Mouse (Mus musculus) left cerebral cortex, adult 18-20 months (tissue): ENCODE data around the gene Islr2. TPM values are rescaled to one million over a fixed set of nuclear protein-coding genes. Genes with fewer than 3 reads are reported as not detected.

Experiments
- DNase-seq, 2 experiments: peaks; one replicate each; pipeline ENCODE4 v3.0.0; 2021 to 2022; ENCODE audit warnings: low spot score in 2 of 2, mixed read lengths in 1 of 2
- total RNA-seq, 2 experiments: library from RNA; stranded (reverse); gene quantifications; 2 replicates each; pipeline ENCODE4 v1.2.3; 2021

Gene Islr2
- total RNA-seq, 2 experiments from 2014 or later: 71.2 to 72.3 TPM

DNA sequence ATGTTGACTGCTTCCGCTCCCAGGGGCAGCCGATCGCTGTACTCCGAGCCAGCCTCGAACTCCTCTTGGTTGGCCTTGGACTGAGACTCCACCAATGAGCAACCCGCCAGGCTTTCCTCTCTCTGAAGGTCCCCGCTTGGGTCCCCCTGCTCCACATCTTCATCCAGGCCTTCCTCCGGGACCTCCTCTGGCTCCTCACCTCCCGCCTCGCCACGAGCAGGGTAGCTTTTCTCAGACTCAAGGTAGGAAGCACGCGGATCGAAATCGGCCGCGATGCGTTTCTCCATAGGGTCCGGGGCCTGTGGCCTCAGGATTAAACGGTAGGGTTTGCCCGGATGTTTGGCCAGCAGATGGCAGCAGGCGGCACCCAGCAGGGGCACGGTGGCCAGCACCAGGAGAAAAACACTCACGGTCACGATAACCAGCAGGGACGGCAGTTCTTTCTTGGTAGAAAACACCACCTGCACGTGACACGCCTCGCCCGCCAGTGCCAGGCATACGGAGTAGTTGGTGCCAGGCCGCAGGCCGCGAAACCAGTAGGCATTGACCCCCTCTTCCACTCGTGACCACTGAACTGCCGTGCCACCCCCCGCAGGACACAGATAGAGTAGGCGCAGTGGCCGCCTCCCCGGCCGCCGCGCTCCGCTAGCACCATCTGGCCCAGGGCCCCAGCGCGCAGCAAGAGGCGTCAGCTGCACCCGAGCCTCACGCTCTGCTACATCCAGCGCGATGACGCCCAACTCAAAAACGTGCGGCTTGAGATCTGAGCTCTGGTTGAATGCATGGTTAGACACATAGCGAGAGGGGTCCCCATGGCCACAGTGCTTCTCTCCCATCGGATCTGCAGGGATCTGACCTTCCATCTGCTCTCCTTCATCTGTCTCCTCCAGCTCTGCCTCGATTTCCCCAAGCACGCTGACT is 6.1 kb downstream of the Islr2 start:
- DNase-seq: peak; percentile 58 to 67

DNA sequence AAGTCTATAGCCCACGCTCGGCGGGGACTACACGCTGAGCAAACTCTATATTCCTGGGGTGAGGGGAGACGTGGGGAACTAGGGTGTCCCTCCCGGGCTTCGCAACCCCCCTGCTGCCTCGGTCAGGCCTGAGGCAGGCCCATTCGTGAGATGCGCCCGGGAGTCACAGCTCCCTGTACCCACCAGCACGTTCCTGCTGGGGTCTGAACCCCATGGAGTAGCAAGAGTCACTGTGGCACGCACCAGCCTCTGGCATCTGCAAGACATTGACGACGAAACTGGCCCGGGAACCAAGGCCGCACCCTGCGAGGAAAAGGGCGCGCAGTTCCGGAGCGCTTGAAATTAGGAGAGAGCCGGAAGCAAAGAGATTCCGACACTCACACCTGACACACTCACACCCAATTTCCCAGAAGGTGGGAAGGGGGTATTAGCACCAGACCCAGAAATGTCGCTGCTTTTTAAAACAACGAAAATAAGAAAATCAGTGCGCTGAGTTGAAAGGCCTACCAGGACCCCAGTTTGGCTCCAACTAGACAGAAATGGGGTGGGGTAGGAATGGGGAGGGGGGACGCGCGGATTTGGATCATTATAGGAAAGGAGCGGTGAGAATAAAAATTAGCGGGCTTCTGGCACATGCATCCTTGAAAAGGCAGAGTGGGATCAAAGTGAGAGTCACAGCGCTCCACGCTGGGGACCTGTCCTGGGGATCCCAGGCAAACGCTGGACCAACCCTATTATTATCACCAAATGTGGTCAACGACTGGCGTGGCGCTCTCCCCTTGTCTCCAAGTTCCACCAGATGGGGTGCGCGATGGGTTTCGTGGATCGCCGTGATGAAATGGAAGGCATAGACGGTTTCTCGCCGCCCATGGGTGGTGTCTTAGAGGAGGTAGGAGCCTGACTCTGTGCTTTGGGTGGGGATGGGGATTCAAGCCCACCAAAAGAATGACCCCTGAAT is 7.2 kb downstream of the Islr2 start:
- DNase-seq: no peak

DNA sequence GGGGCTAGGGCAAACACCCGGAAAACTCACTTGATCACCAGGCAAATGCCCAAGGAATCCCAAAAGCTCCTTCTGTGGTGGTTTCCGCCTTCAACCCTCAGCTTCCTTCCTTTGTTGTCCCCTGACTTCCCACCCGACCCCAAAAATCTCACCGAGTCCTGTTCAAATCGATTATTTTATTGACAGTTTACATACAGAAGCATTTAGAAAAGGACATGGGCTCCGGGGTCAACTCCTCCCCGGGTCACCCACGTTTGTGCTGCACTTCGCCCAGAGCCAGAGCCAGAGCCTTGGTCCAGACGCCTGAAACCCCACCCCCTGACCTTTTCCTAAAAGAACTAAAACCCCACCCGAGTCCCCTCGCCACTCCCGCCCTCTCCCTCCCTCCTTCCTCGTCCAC is 8.0 kb downstream of the Islr2 start:
- no peak for DNase-seq

DNA sequence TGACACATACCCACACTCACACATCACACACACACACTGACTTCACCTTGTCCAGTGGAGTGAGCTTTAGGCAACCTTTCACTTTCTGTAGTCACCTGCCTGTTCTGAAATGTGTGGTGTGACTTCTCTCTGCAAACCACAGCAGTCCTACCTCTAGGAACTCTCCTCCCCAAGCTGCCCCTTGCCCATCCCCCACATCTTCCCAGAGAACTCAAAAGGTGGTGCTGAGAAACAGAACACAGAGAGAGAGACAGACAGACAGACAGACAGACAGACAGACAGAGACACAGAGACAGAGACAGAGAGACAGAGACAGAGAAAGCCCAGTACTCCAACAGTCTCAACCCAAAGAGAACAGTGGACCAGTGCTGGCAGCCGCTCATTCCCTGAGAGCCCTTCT is 8.4 kb downstream of the Islr2 start:
- DNase-seq: no peak

DNA sequence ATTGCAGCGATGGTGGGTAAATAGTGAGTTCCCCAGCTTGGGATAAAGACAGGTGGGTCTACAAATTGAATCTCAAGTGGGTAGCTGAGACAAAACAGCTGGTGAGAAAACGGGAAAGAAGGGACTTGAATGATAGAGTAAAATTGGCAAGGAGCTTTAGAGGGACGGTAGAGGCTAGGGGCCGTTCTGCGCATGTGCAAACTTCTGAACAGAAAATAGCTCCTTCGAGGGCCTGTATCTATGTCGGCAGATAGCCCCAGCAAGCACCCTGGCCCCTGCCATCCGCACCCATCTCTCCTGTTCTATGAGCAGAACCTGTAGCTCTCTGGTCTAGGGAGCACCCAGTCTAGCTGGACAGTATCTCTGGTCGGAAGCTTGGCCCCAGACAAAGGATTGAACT is 9.9 kb downstream of the Islr2 start:
- no peak for DNase-seq

DNA sequence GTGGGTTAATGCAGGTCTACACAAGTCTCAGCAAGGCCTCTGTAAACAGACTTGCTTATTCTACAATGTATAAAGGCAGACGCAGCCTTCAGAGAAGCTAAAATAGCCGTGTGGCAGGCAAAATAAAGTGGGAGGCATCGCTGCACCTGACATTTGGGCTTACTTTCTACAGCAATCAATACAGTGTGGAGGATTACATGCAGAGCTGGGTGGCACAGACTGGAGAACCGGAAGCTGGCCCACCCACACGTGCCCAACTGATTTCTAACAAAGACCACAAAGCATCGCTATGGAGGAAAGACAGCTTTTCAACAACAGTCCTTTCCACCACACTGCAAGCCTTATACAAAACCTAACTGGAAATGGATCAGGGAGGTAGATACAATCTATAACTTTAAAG is 19.7 kb downstream of the Islr2 start:
- DNase-seq: no peak

DNA sequence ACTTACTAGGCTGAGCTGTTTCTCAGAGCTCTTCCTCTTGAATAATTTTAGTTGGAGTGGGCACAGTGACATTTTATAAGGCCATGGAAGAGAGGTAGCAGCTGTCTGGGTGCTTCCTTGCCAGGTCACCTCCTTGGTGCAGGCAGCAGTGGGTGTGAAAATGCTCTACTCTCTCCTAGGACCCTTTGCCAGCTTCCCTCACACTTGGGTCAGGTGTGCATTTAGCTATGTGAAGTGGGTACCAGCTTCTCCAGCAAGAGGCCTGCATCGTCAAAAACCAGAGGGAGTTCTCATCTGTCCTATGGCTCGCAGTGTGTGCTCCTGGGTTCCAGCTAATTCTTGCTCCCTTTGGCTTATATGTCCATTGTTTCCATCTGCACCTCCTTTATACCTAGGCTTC is 24.7 kb downstream of the Islr2 start:
- no peak for DNase-seq

DNA sequence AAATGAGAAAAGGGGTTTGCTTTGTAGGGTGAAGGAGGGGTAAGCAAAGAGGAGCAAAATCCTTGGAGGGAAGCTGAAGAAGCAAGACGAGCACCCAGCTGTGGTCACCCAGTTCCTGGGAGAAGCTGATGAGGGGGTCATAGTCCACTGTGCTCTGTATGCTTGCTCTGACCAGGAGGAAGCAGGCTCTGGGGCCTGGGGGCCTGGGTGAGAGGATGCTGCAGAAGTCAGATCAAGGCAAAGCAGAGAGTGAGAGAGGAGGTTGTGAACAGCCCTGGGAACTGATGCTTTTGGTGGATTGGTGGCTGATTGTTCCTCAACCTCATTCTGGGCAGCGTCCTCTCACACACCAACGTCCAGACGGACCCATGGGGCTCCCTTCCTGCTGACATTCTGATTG is 27.0 kb downstream of the Islr2 start:
- no peak for DNase-seq

DNA sequence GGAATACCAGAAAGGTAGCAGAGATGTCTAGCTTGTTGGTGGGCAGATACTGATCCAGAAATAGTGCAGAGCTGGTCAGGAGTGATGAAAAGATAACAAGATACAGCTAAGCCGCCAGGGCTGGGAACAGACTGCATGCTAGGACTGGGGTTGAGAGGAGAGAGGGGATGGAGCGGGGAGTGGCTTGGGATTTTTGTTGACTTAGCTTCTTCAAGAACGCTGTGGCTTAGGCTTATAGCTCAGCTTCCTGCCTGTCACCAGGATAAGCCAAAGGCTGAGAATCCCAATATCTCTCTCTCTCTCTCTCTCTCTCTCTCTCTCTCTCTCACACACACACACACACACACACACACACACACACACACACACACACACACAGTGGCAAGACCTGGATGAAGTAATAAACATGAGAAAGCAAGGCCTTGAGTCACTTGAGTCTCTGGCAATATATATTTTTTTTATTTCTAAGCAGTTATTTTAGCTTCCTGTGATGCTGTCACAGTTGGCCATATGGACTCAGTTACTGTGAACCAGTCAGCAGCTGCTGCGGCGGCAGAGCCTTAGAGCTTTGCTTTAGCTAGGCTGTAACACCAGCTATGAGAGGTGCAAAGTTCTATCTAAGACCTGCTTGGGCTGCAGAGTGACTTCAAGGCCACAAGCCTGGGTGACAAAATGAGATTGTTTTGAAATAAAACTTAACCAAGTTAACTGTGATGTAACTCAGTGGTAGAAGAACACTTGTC is 28.2 kb downstream of the Islr2 start:
- DNase-seq: peak; percentile 52 to 61

DNA sequence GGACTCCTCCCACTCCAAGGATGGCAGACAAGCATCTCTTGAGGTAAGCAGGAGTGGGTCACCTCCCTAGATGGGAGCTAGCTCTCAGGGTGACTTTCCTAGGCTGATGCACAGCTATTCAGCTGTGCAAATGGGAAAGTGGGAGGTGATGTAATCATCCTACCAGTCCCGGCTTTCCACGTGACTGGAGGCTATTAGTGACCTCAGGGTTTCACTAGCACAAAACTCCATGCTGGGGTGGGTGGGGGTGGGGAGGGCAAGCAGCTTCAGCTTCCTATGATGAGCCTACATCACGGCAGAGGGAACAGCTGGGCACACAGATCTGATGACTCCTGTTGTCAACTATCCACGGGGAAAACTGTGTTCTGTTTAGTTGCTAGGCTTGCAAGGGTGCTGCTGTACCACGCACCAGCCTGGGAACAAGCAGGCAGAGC is 29.3 kb downstream of the Islr2 start:
- peak; percentile 35 to 58 for DNase-seq

DNA sequence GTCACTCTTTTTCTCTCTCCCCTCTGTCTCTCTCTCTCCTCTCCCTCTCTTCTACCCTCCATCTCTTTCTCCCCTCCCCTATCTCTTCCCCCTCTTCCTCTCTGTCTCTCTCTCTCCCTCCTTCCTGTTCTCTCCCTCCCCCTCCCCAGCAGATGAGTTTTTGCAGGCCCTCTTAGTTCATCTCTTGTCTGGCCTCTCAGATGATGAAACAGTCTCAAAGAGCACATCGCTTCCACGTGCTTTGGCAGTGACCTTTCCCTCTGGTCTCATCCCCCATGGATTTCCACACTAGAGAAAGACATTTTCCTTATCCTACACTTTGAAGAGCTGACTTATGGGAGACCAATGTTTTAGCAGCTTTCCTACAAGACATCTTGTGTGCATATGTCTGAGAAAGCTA is 31.3 kb downstream of the Islr2 start:
- no peak for DNase-seq

DNA sequence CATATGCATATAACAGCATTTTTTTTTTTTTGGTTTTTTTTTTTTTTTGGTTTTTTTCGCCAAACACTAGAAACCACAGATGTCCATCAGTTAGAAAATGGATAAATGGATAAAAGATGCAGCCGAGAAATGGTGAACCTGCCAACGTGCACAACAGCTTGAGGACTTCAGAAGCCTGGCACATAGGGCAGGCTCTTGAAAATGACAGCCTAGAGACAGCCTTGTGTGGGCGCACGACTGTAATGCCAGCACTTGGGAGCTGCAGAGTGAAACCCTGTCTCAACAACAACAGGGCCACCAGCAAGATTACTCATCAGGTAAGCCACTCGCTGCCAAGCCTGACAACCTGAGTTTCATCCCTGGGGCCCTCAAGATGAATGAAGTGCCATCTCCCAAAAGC is 34.7 kb downstream of the Islr2 start:
- DNase-seq: no peak

DNA sequence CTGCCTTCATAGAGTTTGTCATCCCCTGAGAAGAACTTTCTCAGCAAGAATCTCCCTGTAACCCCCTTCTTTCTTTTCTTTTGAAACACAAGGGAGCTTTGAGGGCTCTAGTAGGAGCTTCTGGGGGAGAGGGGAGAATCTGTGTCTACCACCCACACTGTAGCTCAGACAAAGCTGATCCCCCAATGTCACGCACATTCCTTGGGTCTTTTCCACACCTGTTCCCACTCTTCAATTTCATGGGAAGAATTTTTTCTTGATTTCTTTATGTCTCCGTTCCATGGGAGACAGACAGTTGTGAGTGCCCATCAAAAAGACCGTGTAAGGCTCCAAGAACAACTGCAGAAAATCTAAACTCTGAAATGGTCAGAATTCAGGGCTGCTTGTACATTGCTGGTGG is 35.2 kb downstream of the Islr2 start:
- DNase-seq: no peak

DNA sequence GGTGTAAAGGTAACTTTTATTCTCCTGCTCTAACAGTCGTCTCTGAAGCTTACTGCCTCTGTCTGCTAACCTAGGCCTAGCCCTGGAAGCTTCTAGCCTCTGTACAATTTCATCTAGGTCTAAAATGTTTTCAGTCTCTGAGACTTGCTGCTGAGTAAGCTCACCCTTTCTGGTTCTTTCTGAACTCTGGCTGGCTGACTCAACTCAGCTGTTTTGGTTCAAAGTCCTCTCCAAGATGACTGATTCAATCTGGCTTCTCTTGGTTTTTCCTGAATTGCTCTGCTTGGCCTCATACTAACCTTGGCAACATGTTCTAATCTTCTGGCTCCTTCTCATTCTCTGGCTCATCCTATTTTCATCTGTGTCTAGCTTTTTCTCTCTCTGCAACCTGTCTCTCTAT is 38.3 kb downstream of the Islr2 start:
- DNase-seq: no peak

DNA sequence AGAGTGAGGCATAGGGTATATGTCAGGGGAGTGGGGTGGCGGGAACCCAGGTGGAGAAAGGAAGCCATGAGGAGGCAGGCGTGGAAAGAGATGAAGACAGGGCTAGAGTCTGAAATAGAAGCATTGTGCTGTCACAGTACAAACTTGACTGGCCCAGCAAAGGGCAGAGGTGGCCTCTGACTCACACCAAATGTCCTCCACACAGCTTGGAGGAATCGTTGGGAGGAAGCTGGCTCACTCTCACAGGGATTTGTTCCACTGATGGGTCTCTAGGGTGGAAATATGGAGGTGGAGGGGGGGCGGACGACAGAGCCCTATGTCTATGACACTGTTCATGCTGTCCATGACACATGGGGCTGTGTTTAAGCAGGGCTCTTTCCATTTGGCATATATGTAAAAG is 41.0 kb downstream of the Islr2 start:
- DNase-seq: no peak

DNA sequence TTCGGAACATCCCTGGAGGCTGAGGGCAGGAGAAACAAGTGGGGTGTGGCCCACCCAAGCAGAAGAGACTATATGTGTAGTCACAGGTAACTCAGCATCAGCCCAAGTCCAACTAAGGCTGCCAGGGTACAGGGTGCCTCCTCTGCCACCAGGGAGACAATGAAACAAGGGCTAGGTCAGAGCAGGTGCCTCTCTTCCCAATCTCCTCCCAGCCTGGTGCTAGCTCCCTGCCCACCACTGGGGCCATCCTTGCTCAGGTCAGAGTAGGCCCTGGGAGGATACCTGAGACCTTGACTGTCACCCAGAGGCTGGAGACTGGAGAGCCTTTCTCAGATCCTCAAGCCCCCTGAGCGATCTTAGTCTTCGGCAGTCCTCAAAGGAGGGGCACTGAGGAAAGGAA is 41.9 kb downstream of the Islr2 start:
- DNase-seq: no peak

DNA sequence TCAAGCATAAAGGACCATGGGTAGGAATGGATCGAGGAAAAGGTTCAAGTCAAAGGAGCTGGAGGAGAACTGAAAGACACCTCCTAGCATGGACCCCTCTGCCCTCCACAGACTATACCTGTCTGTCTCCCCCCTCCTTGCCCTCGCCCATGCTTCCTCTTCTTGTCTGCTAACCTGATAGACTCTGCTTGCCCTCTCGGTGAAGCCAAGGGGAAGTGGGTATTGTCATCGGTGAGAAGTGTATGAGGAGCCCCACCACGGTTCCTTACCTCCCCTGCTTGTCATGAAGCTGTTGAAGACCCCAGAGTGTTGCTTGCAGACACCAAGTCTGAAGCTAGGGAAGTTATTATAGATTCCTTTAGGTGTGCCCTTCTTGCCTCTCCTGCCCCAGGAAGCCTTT is 43.8 kb downstream of the Islr2 start:
- no peak for DNase-seq

DNA sequence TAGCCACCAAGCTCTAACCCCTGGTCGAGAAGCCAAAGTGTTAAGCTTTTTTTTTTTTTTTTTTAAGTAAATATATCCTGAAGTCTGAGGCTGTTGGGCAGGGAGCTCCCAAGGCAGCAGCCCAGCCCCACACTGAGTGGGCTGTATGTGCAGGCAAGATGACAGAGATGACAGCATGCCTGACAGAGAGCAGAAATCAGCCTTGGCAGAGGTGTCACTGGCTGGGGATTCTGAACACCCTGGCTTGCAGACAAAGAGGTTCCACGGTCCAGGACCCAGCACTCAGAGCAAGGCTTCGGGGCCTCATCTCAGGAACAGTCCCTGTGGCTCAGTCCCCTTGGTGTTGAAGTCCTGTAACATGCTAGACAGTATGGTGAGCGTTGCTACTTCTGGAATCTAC is 44.3 kb downstream of the Islr2 start:
- peak in 1 of 2 experiments; percentile 46 for DNase-seq

DNA sequence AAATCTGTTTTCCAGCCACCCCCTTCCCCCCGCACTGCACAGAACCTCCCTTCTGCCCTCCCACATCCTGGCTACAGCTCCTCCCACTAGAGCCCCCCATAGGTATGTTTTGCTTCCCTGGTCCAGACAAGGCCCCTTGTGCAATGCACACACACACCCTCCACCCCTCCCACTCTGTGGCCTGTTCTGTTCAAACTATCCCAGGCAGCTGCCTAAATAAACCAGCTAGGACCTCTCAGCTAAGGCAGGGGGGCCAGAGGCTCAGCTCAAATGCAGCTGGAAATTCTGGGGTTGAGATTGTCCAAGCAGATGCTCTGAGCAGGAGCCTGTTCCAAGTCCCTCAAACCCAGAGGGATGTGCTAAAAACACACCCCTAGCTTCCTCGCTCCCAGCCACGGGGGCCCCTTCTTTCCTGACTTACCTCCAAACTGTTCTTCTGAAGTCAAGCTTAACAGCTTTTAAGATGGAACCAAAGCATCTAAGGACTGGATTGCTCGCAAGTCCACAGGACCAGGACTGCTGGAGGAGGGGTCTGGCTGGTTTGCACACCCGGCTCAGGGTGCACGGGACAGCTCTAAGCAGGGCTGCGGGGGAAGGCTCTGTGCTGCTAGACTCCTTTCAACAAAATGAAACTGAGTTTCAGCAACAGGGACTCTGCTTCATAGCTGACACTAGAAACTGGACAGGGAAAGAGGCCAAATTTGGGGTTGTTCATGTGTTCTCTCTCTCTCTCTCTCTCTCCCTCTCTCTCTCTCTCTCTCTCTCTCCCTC is 45.4 kb downstream of the Islr2 start:
- no peak for DNase-seq

DNA sequence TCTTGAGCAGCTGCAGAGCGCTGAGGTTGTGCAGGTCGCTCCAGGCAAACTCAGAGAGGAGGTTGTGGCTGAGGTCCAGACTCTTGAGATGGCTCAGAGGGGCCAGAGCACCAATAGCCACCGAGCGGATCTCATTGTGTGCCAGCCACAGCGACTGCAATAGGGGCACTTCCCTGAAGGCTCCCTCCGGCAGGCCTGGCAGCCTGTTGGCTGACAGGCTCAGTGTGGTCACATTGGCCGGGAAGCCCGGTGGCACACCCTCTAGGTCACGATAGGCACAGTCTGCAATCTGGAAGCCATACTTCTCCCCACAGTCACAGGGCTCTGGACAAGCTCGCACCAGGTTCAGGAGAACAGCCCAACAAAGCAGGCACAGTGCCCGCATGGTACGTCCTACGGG is 46.3 kb downstream of the Islr2 start:
- no peak for DNase-seq
